Mouse (Mus musculus): ENCODE results near the gene Ptges. TPM values are rescaled to one million over a fixed set of nuclear protein-coding genes. Genes with fewer than 3 reads are reported as not detected.

The Ptges gene
- total and polyA plus RNA-seq, 3 experiments, result 0.11 TPM; not detected in 2

DNA sequence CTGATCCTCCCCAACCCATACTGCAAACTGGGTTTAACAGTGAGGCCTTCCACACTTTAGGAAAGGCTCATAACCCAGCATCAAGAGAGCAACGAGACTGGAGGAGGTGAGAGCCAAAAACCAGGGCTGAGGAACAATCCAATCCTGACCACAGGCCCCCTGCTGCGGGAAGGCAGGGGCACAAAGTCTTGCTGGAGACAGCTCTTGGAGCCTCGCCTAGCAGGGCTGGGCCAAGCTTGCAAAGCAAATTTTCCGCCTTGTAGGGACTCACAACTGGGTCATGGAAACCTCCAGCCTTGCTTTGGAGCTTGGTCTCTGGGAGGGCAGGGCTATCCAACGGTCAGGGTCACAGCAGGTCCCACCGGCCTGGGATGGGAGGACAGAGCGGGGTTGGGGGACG is 58.8 kb downstream of the Ptges start:
- TF ChIP-seq POLR2AphosphoS5 (IDR thresholded peaks at IDR 0.05; ENCODE audit: insufficient replicate concordance, low read depth, low read length) (no peak), GATA2 (IDR thresholded peaks at IDR 0.05; ENCODE audit: borderline replicate concordance, low read depth, low read length) (no peak), GATA1 (IDR thresholded peaks at IDR 0.05; ENCODE audit: borderline replicate concordance, low read length) (no peak), TAL1 (conservative IDR thresholded peaks at IDR 0.05; ENCODE audit: low read depth, low read length) (no peak), CTCF (IDR thresholded peaks at IDR 0.05; ENCODE audit: low read depth, low read length) (no peak)
- no peak for DNase-seq (ENCODE audit: low spot score)
- H3K4me1 ChIP-seq (ENCODE audit: insufficient read depth, low read depth, low read length), result no peaks in the 10 kb centered on the region
- H3K27me3 ChIP-seq (ENCODE audit: insufficient read depth, low read length), result peaks cover 14% of the 10 kb centered on the region
- H3K36me3 ChIP-seq (replicated peaks), result no peaks in the 10 kb centered on the region
- H3K4me3 ChIP-seq (ENCODE audit: low read depth, low read length), result no peak overlapping the region
- no peak for ATAC-seq (ENCODE audit: extremely low read depth, insufficient number of reproducible peaks, low FRiP score, poor library complexity, severe bottlenecking)
- no peaks in the 10 kb centered on the region for H3K9me3 ChIP-seq (replicated peaks)

DNA sequence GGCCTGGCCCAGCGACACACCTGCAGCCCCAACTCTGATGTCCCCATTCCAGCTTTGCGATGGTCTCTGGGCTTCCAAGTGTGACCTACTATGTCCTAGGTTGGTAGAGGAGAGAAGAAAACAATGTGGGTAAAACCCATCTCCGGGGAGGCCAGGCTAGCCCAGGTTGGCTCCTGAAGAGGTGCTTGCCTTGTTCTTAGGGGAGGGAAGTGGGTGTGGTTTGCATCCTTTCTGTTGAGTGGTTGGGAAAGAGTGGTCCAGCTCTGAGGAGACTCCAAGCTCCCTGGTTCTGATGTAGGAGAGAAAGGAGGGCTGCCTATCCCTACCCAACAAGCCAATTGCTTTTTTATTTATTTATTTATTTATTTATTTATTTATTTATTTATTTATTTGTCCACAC is 64.2 kb downstream of the Ptges start:
- DNase-seq (ENCODE audit: low spot score), result no peak
- peaks cover 7% of the 10 kb centered on the region for H3K27me3 ChIP-seq (ENCODE audit: insufficient read depth, low read length)
- no peaks in the 10 kb centered on the region; the same call in 1 of the 2 replicates for H3K4me1 ChIP-seq (ENCODE audit: insufficient read depth, low read depth, low read length)
- TF ChIP-seq CTCF (IDR thresholded peaks at IDR 0.05; ENCODE audit: low read depth, low read length) (no peak), GATA2 (IDR thresholded peaks at IDR 0.05; ENCODE audit: borderline replicate concordance, low read depth, low read length) (no peak), POLR2AphosphoS5 (IDR thresholded peaks at IDR 0.05; ENCODE audit: insufficient replicate concordance, low read depth, low read length) (no peak), GATA1 (IDR thresholded peaks at IDR 0.05; ENCODE audit: borderline replicate concordance, low read length) (no peak), TAL1 (conservative IDR thresholded peaks at IDR 0.05; ENCODE audit: low read depth, low read length) (no peak)
- no peaks in the 10 kb centered on the region for H3K9me3 ChIP-seq (replicated peaks)
- no peak overlapping the region for H3K4me3 ChIP-seq (ENCODE audit: low read depth, low read length)
- no peaks in the 10 kb centered on the region for H3K36me3 ChIP-seq (replicated peaks)
- no peak for ATAC-seq (ENCODE audit: extremely low read depth, insufficient number of reproducible peaks, low FRiP score, poor library complexity, severe bottlenecking)

DNA sequence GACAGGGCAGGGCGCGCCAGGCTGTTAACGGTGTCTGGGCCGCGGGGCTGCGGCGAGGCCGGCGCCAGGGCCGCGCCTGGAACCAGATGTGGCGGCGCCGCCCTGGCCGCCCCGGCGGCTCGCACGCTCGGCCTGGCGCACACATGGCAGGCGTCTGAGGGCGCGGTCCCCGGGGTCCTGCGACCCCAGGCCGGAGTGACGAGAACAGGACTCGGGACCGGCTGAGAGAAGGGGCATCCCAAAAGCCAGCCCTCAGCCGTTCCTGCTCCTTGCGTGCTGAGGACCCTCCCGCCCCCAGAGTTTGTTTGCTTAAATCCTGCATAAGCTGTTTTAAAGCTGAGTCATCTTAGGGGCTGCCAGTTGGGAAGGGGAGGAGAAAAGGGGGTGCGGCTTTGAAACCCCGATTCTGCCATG is 64.7 kb downstream of the Ptges start:
- H3K27me3 ChIP-seq (ENCODE audit: insufficient read depth, low read length), result peaks cover 7% of the 10 kb centered on the region
- ATAC-seq (ENCODE audit: extremely low read depth, insufficient number of reproducible peaks, low FRiP score, poor library complexity, severe bottlenecking), result no peak

DNA sequence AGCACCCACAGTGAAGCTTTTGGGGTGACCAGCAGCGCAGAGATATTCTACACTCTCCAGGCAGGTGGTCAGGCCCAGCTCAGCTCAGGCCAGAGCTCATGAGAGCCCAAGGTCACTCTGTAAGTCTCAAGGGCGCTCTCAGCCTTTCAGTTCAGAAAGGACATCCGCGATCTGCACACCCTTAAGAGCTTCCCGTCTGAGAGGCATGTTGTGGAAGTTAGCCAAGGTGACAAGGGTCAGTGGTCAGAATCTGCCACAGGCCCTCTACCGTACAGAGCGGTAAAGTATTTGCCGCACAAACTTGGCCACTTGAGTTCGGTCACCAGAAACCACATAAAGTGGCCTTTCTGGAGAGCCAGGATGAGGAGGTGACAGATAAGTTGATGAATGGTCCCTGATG is 66.1 kb downstream of the Ptges start:
- ATAC-seq (ENCODE audit: extremely low read depth, insufficient number of reproducible peaks, low FRiP score, poor library complexity, severe bottlenecking) (no peak), DNase-seq (ENCODE audit: low spot score) (no peak)
- H3K27me3 ChIP-seq (ENCODE audit: insufficient read depth, low read length), result peaks cover 9% of the 10 kb centered on the region
- H3K9me3 ChIP-seq (replicated peaks), result no peaks in the 10 kb centered on the region
- no peaks in the 10 kb centered on the region; the same call in 1 of the 2 replicates for H3K4me1 ChIP-seq (ENCODE audit: insufficient read depth, low read depth, low read length)
- no peak overlapping the region for H3K4me3 ChIP-seq (ENCODE audit: low read depth, low read length)
- H3K36me3 ChIP-seq (replicated peaks), result no peaks in the 10 kb centered on the region
- no peak for TF ChIP-seq TAL1 (conservative IDR thresholded peaks at IDR 0.05; ENCODE audit: low read depth, low read length)
- TF ChIP-seq CTCF (IDR thresholded peaks at IDR 0.05; ENCODE audit: low read depth, low read length), result no peak

More for the DNA sequence above, 64.7 kb downstream of the Ptges start:
- H3K9me3 ChIP-seq (replicated peaks), result no peaks in the 10 kb centered on the region
- TF ChIP-seq TAL1 (conservative IDR thresholded peaks at IDR 0.05; ENCODE audit: low read depth, low read length), result no peak
- no peak for TF ChIP-seq GATA2 (IDR thresholded peaks at IDR 0.05; ENCODE audit: borderline replicate concordance, low read depth, low read length)
- TF ChIP-seq GATA1 (IDR thresholded peaks at IDR 0.05; ENCODE audit: borderline replicate concordance, low read length), result no peak
- no peak for TF ChIP-seq POLR2AphosphoS5 (IDR thresholded peaks at IDR 0.05; ENCODE audit: insufficient replicate concordance, low read depth, low read length)
- TF ChIP-seq CTCF (IDR thresholded peaks at IDR 0.05; ENCODE audit: low read depth, low read length), result no peak
- H3K4me3 ChIP-seq (ENCODE audit: low read depth, low read length), result no peak overlapping the region
- no peak for DNase-seq (ENCODE audit: low spot score)
- H3K36me3 ChIP-seq (replicated peaks), result no peaks in the 10 kb centered on the region
- no peaks in the 10 kb centered on the region; the same call in 1 of the 2 replicates for H3K4me1 ChIP-seq (ENCODE audit: insufficient read depth, low read depth, low read length)

DNA sequence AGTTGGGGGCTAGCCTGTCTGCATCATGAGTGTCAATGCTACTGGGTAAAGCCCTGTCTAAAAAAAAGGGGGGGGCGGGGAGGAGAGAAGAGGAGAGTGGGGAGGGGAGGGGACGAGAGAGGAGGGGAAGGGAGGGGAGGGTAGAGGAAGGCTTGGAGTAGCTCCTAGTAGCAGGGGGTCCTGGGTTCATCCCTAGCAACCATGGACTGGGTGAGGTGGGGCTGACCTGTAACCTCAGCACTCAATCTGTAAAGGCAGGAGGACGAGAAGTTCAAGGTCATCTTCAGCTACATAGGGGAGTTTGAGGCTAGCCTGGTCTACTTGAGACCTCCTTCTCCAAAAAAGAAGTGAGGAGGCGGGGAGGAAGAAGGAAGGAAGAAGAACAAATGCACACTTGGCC is 67.6 kb downstream of the Ptges start:
- ATAC-seq (ENCODE audit: extremely low read depth, insufficient number of reproducible peaks, low FRiP score, poor library complexity, severe bottlenecking) (no peak), DNase-seq (ENCODE audit: low spot score) (no peak)
- TF ChIP-seq GATA2 (IDR thresholded peaks at IDR 0.05; ENCODE audit: borderline replicate concordance, low read depth, low read length), result no peak
- no peak for TF ChIP-seq TAL1 (conservative IDR thresholded peaks at IDR 0.05; ENCODE audit: low read depth, low read length)
- TF ChIP-seq POLR2AphosphoS5 (IDR thresholded peaks at IDR 0.05; ENCODE audit: insufficient replicate concordance, low read depth, low read length), result no peak
- no peak for TF ChIP-seq GATA1 (IDR thresholded peaks at IDR 0.05; ENCODE audit: borderline replicate concordance, low read length)
- no peak for TF ChIP-seq CTCF (IDR thresholded peaks at IDR 0.05; ENCODE audit: low read depth, low read length)
- Histone ChIP-seq H3K36me3 (replicated peaks) (no peaks in the 10 kb centered on the region), H3K9me3 (replicated peaks) (no peaks in the 10 kb centered on the region), H3K4me3 (ENCODE audit: low read depth, low read length) (no peak overlapping the region), H3K4me1 (ENCODE audit: insufficient read depth, low read depth, low read length) (no peaks in the 10 kb centered on the region; the same call in 1 of the 2 replicates), H3K27me3 (ENCODE audit: insufficient read depth, low read length) (peaks cover 17% of the 10 kb centered on the region)

DNA sequence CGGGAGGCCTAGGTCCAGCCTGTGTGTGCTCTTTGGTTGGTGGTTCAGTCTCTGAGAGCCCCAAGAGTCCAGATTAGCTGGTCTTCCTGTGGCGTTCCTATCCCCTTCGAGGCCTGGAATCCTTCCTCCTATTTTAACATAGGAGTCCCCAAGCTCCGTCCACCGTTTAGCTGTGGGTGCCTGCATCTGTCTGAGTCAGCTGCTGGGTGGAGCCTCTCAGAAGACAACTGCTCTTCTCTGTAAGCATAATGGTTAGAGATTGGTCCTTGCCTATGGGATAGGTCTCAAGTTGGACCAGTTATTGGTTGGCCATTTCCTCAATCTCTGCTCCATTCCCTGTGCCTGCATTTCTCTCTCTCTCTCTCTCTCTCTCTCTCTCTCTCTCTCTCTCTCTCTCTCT is 69.9 kb downstream of the Ptges start:
- ATAC-seq (ENCODE audit: extremely low read depth, insufficient number of reproducible peaks, low FRiP score, poor library complexity, severe bottlenecking) (no peak), DNase-seq (ENCODE audit: low spot score) (no peak)
- Histone ChIP-seq H3K27me3 (ENCODE audit: insufficient read depth, low read length) (peaks cover 22% of the 10 kb centered on the region; the same call in 1 of the 2 replicates), H3K9me3 (replicated peaks) (no peaks in the 10 kb centered on the region), H3K36me3 (replicated peaks) (no peaks in the 10 kb centered on the region), H3K4me3 (ENCODE audit: low read depth, low read length) (no peak overlapping the region), H3K4me1 (ENCODE audit: insufficient read depth, low read depth, low read length) (no peaks in the 10 kb centered on the region; the same call in 1 of the 2 replicates)
- TF ChIP-seq CTCF (IDR thresholded peaks at IDR 0.05; ENCODE audit: low read depth, low read length) (no peak), POLR2AphosphoS5 (IDR thresholded peaks at IDR 0.05; ENCODE audit: insufficient replicate concordance, low read depth, low read length) (no peak), GATA1 (IDR thresholded peaks at IDR 0.05; ENCODE audit: borderline replicate concordance, low read length) (no peak), GATA2 (IDR thresholded peaks at IDR 0.05; ENCODE audit: borderline replicate concordance, low read depth, low read length) (no peak), TAL1 (conservative IDR thresholded peaks at IDR 0.05; ENCODE audit: low read depth, low read length) (no peak)
